In genomic region chr7:119894818-119895544, GRCm38 (mm10) we compare ENCODE assay signal across 8 mouse cellular contexts. TPM values are rescaled to one million over a fixed set of nuclear protein-coding genes. Genes with fewer than 3 reads are reported as not detected.
DNase-seq lines count a peak whose midpoint lies in the region; ATAC-seq and TF ChIP-seq lines count a peak whose summit lies in the region.

No protein-coding gene starts in this region.

- no peak for TF ChIP-seq CTCF in bone marrow macrophage, adult 2 months (IDR thresholded peaks at IDR 0.05; ENCODE audit: low read depth, low read length)
- no peak for TF ChIP-seq CTCF in midbrain, postnatal 0 days (IDR thresholded peaks at IDR 0.05)

- H3K36me3 ChIP-seq in heart, embryonic 10.5 days = no peaks in the 10 kb centered on the region
- H3K36me3 ChIP-seq in midbrain, postnatal 0 days (ENCODE audit: insufficient read depth, low read length) = no peaks in the 10 kb centered on the region

- no peak for DNase-seq in heart, embryonic 10.5 days (ENCODE audit: low spot score)
- no peak for DNase-seq in heart, postnatal 25 days (ENCODE audit: low spot score)
- peak; percentile 1 for DNase-seq in B cell, adult 2 months
- DNase-seq in frontal cortex, postnatal 14 days (ENCODE audit: low spot score in 2 of 2) = peak; percentile 32 to 37
- peak; percentile 56 to 62 for DNase-seq in kidney, postnatal 36 days
- no peak for DNase-seq in midbrain, postnatal 0 days (ENCODE audit: low spot score)
- no peak for DNase-seq in urinary bladder, postnatal 14 days (ENCODE audit: low spot score)

- intact Hi-C loops in heart, postnatal 25 days (cut with DNase I) = loop anchor here (5.0 to 10.0 kb wide), 4 partner anchors 38 to 740 kb away; partner anchors contain the start of genes Eri2, Rexo5, Thumpd1 and Uqcrc2

- peak overlapping the region; percentile 64 for H3K4me2 ChIP-seq in midbrain, postnatal 0 days (ENCODE audit: low read depth, low read length, poor library complexity, severe bottlenecking)

- no peak for TF ChIP-seq POLR2A in bone marrow macrophage, adult 2 months (IDR thresholded peaks at IDR 0.05; ENCODE audit: borderline replicate concordance, low read depth, low read length)

- H3K4me1 ChIP-seq in heart, embryonic 10.5 days = peaks cover 15% of the 10 kb centered on the region; the same call in 1 of the 2 replicates
- peaks cover 36% of the 10 kb centered on the region for H3K4me1 ChIP-seq in bone marrow macrophage, adult 2 months (ENCODE audit: control insufficient read depth, insufficient read depth, low read length)
- no peaks in the 10 kb centered on the region for H3K4me1 ChIP-seq in midbrain, postnatal 0 days (ENCODE audit: insufficient read depth, low read length)

- peak overlapping the region; percentile 96 for H3K27ac ChIP-seq in heart, embryonic 10.5 days
- no peak overlapping the region for H3K27ac ChIP-seq in bone marrow macrophage, adult 2 months (ENCODE audit: insufficient read depth, low read depth, low read length)
- peak overlapping the region; percentile 89 for H3K27ac ChIP-seq in midbrain, postnatal 0 days (ENCODE audit: low read depth, low read length)

- H3K9me3 ChIP-seq in heart, embryonic 10.5 days = no peaks in the 10 kb centered on the region
- no peaks in the 10 kb centered on the region for H3K9me3 ChIP-seq in midbrain, postnatal 0 days (ENCODE audit: low read length)

- H3K27me3 ChIP-seq in heart, embryonic 10.5 days (ENCODE audit: insufficient read depth, poor library complexity, severe bottlenecking) = no peaks in the 10 kb centered on the region
- no peaks in the 10 kb centered on the region for H3K27me3 ChIP-seq in midbrain, postnatal 0 days (ENCODE audit: insufficient read depth, low read length)

- WGBS in heart, embryonic 10.5 days = 2% methylated on average over 15 of the region's 15 CpGs
- 2% methylated on average over 13 of the region's 15 CpGs for WGBS in midbrain, postnatal 0 days

- no peak; the same call in 1 of the 2 replicates for ATAC-seq in midbrain, postnatal 0 days (ENCODE audit: low FRiP score)

- H3K9ac ChIP-seq in midbrain, postnatal 0 days (replicated peaks; ENCODE audit: low read length, poor library complexity, severe bottlenecking) = peak overlapping the region; percentile 72

- peak overlapping the region; percentile 80 for H3K4me3 ChIP-seq in heart, embryonic 10.5 days
- peak overlapping the region; percentile 73 for H3K4me3 ChIP-seq in bone marrow macrophage, adult 2 months (ENCODE audit: insufficient read depth, low read length)
- peak overlapping the region; percentile 69 for H3K4me3 ChIP-seq in midbrain, postnatal 0 days (ENCODE audit: low read depth, low read length)

RNA-seq across cellular contexts. Expression of gene Lyrm1, which starts 0.7 kb away (rescaled TPM):
- polyA plus RNA-seq in heart, embryonic 10.5 days (2016; fragmentation: Nextera tagmentation; extraction: Ambion mirVana) = 7.7 and 10.8 TPM in 2 replicates
- 1 to 10 TPM; 7.8 to 8.1 TPM for total RNA-seq in heart, postnatal 25 days (2021)
- polyA plus RNA-seq in bone marrow macrophage, adult 2 months (2012; ENCODE audit: insufficient read depth, insufficient read length, missing spikeins) = 6.4 and 7.1 TPM in 2 replicates
- 5.9 and 12.1 TPM in 2 replicates for total RNA-seq in midbrain, postnatal 0 days (2014; rRNA removed)
- polyA plus RNA-seq in midbrain, postnatal 0 days (2015; fragmentation: Nextera tagmentation; extraction: Ambion mirVana) = 25.5 and 27.4 TPM in 2 replicates

RNA-seq across cellular contexts. Expression of gene Dcun1d3, which starts 1.1 kb away (rescaled TPM):
- polyA plus RNA-seq in heart, embryonic 10.5 days (2016; fragmentation: Nextera tagmentation; extraction: Ambion mirVana) = 7.4 and 10.1 TPM in 2 replicates
- total RNA-seq in heart, postnatal 25 days (2021) = 10 to 100 TPM; 10.9 to 15.1 TPM
- polyA plus RNA-seq in bone marrow macrophage, adult 2 months (2012; ENCODE audit: insufficient read depth, insufficient read length, missing spikeins) = 7.8 and 13.0 TPM in 2 replicates
- total RNA-seq in midbrain, postnatal 0 days (2014; rRNA removed) = 14.5 and 14.6 TPM in 2 replicates
- polyA plus RNA-seq in midbrain, postnatal 0 days (2015; fragmentation: Nextera tagmentation; extraction: Ambion mirVana) = 9.6 and 10.0 TPM in 2 replicates

Comparison
In these comparisons a context has a peak if more than half of its experiments do, and no peak if none do; other contexts are left out.
1. DNase-seq: peak in B cell, adult 2 months (2 of 2), frontal cortex, postnatal 14 days (2 of 2) and kidney, postnatal 36 days (2 of 2); none in heart, embryonic 10.5 days (single experiment), heart, postnatal 25 days (single experiment), midbrain, postnatal 0 days (single experiment) and urinary bladder, postnatal 14 days (single experiment).
2. Peak in every context shown above with its lines, with median percentiles within 50 percentile points of each other: H3K4me3 ChIP-seq.